Mouse (Mus musculus): ENCODE data around the gene Pold4. TPM values are rescaled to one million over a fixed set of nuclear protein-coding genes. Genes with fewer than 3 reads are reported as not detected.
A peak's percentile ranks its signal among the peaks of the same experiment; 100 is the strongest.

The Pold4 gene
- total and polyA plus RNA-seq, 3 experiments: 36.8 to 76.4 (median 53.4) TPM

DNA sequence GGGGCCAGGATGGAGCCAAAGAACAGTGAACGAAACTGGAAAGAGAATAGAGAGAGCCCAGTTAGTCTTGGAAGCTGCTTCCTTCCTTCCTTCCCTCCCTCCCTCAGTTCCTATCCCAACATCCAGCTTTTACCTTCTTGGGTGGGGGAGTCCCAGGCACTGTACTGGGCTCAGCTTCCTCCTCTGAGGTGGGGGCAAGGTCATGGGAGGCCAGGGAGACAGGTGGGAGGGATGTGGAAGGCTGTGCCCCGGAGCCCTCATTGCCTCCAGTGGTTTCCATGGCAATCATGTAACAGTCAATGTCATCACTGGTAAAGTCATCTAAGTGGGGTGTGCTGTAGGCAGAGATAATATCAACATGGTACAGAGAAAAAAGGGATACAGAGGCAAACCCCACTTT, 35.7 kb upstream of the Pold4 start:
- no peaks in the 10 kb centered on the region for H3K27me3 ChIP-seq (replicated peaks)
- peaks cover 11 to 68% of the 10 kb centered on the region in 2 experiments for H3K4me1 ChIP-seq (ENCODE audit: control insufficient read depth in 1 of 2, insufficient read depth in 2 of 2)
- in situ Hi-C loops (cut with MboI; ENCODE audit: low pct_ligation_motif_present, low pct_unique_long_range_greater_than_20kb, low sequenced_read_pairs) (no loop called here), dilution Hi-C loops (cut with MboI; ENCODE audit: extremely low pct_ligation_motif_present, extremely low pct_unique_long_range_greater_than_20kb, low sequenced_read_pairs) (no loop called here)
- no peak overlapping the region for H3K27ac ChIP-seq (ENCODE audit: insufficient read depth, low read depth)
- H3K79me2 ChIP-seq (replicated peaks; ENCODE audit: control insufficient read depth, extremely low read depth, insufficient read depth, poor library complexity, severe bottlenecking): peaks cover 35% of the 10 kb centered on the region
- H3K4me3 ChIP-seq (replicated peaks in 1 of 3; ENCODE audit: low read depth in 2 of 3, low read length in 2 of 3, poor library complexity in 1 of 3): no peak overlapping the region
- DNase-seq (ENCODE audit: extremely low read depth): no peak
- TF ChIP-seq MAX (IDR thresholded peaks at IDR 0.05; ENCODE audit: low read length) (no peak), JUN (IDR thresholded peaks at IDR 0.05; ENCODE audit: insufficient read depth, low read depth, low read length) (no peak), SMC3 (IDR thresholded peaks at IDR 0.05; ENCODE audit: low read depth, low read length) (no peak), GABPA (IDR thresholded peaks at IDR 0.05; ENCODE audit: insufficient replicate concordance, low read depth, low read length) (no peak), TBP (conservative IDR thresholded peaks at IDR 0.05; ENCODE audit: low read depth, low read length) (no peak), NELFE (IDR thresholded peaks at IDR 0.05; ENCODE audit: low read depth, low read length) (no peak), IRF4 (IDR thresholded peaks at IDR 0.05; ENCODE audit: low read depth, low read length) (no peak), RCOR1 (conservative IDR thresholded peaks at IDR 0.05; ENCODE audit: low read depth, low read length) (no peak), CHD1 (IDR thresholded peaks at IDR 0.05; ENCODE audit: low read depth, low read length) (no peak), TCF12 (IDR thresholded peaks at IDR 0.05; ENCODE audit: low read depth, low read length) (no peak), POLR2A (IDR thresholded peaks at IDR 0.05; ENCODE audit: low read depth, low read length) (no peak; the same call in 1 of the 2 replicates), PAX5 (IDR thresholded peaks at IDR 0.05; ENCODE audit: low read length) (no peak), JUND (conservative IDR thresholded peaks at IDR 0.05; ENCODE audit: low read depth, low read length) (no peak), BHLHE40 (IDR thresholded peaks at IDR 0.05; ENCODE audit: low read depth, low read length) (no peak), EP300 (IDR thresholded peaks at IDR 0.05; ENCODE audit: low read length) (no peak), E2F4 (IDR thresholded peaks at IDR 0.05; ENCODE audit: insufficient replicate concordance, low read depth, low read length) (no peak), USF2 (conservative IDR thresholded peaks at IDR 0.05; ENCODE audit: low read depth, low read length) (no peak), ELF1 (IDR thresholded peaks at IDR 0.05; ENCODE audit: low read depth, low read length) (no peak)
- H3K4me2 ChIP-seq (ENCODE audit: insufficient read depth, low read depth, poor library complexity, severe bottlenecking): no peak overlapping the region
- no peak overlapping the region for H3K9ac ChIP-seq (ENCODE audit: insufficient read depth, low read depth)
- H3K36me3 ChIP-seq (replicated peaks in 1 of 2; ENCODE audit: control insufficient read depth in 1 of 2, insufficient read depth in 1 of 2, low read length in 1 of 2): peaks cover 56 to 76% of the 10 kb centered on the region in 2 experiments
- no peaks in the 10 kb centered on the region for H3K9me3 ChIP-seq (replicated peaks; ENCODE audit: low read length)

DNA sequence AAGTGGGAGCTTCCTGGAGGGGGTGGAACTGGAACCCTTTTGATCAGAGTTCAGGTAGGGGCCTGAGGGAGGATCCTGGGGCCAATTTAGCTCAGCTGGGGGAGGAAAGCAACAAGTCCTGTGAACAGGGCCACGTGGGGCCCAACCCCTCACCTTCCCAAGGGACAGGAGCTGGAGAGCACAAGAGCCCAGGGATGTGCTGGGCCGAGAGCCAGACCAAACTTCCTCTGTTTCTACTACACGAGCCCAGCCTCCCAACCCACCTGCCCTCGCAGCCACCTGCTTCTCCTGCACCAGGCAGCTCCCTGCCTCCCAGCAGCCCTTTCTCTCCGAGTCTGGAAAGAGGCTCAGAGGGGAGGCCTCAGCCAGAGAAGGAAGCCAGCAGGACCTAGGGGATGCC, 35.2 kb upstream of the Pold4 start:
- H3K27ac ChIP-seq (ENCODE audit: insufficient read depth, low read depth): no peak overlapping the region
- H3K36me3 ChIP-seq (replicated peaks in 1 of 2; ENCODE audit: control insufficient read depth in 1 of 2, insufficient read depth in 1 of 2, low read length in 1 of 2): peaks cover 56 to 76% of the 10 kb centered on the region in 2 experiments

More for the DNA sequence above, 35.2 kb upstream of the Pold4 start:
- Histone ChIP-seq H3K4me2 (ENCODE audit: insufficient read depth, low read depth, poor library complexity, severe bottlenecking) (no peak overlapping the region), H3K79me2 (replicated peaks; ENCODE audit: control insufficient read depth, extremely low read depth, insufficient read depth, poor library complexity, severe bottlenecking) (peaks cover 37% of the 10 kb centered on the region), H3K9ac (ENCODE audit: insufficient read depth, low read depth) (no peak overlapping the region), H3K9me3 (replicated peaks; ENCODE audit: low read length) (no peaks in the 10 kb centered on the region), H3K27me3 (replicated peaks) (no peaks in the 10 kb centered on the region), H3K4me3 (replicated peaks in 1 of 3; ENCODE audit: low read depth in 2 of 3, low read length in 2 of 3, poor library complexity in 1 of 3) (no peak overlapping the region), H3K4me1 (ENCODE audit: control insufficient read depth in 1 of 2, insufficient read depth in 2 of 2) (peaks cover 11 to 68% of the 10 kb centered on the region in 2 experiments)
- TF ChIP-seq EP300 (IDR thresholded peaks at IDR 0.05; ENCODE audit: low read length): no peak
- TF ChIP-seq ETS1 (conservative IDR thresholded peaks at IDR 0.05; ENCODE audit: low read depth, low read length): no peak
- peak; percentile 40; the same call in 1 of the 2 replicates for TF ChIP-seq MXI1 (IDR thresholded peaks at IDR 0.05; ENCODE audit: low read depth, low read length)
- no peak for TF ChIP-seq MAX (IDR thresholded peaks at IDR 0.05; ENCODE audit: low read length)
- TF ChIP-seq CHD1 (IDR thresholded peaks at IDR 0.05; ENCODE audit: low read depth, low read length): no peak
- TF ChIP-seq NRF1 (IDR thresholded peaks at IDR 0.05; ENCODE audit: low read depth, low read length): no peak
- dilution Hi-C loops (cut with MboI; ENCODE audit: extremely low pct_ligation_motif_present, extremely low pct_unique_long_range_greater_than_20kb, low sequenced_read_pairs): no loop called here
- no peak for DNase-seq (ENCODE audit: extremely low read depth)
- in situ Hi-C loops (cut with MboI; ENCODE audit: low pct_ligation_motif_present, low pct_unique_long_range_greater_than_20kb, low sequenced_read_pairs): no loop called here

Measured in CH12.LX (cell line).